Mouse (Mus musculus) midbrain, embryonic 15.5 days (tissue): ENCODE data around the gene Syt8. TPM values are rescaled to one million over a fixed set of nuclear protein-coding genes. Genes with fewer than 3 reads are reported as not detected.

Source experiments
- ATAC-seq: fragments of 200-750 bp; cut with Nextera tagmentation; replicated peaks from 2 replicates; pipeline ENCODE4 v1.8.0; 2017; ENCODE audit warnings: moderate TSS enrichment
- H3K27ac ChIP-seq: fragments of 300-500 bp; sonication (generic); 2 replicates; pipeline ENCODE4 v1.5.1; 2015; ENCODE audit warnings: mild to moderate bottlenecking, inconsistent platforms
- H3K27me3 ChIP-seq: fragments of 300-500 bp; sonication (generic); replicated peaks from 2 replicates; pipeline ENCODE4 v1.6.1; 2015; ENCODE audit warnings: inconsistent platforms
- H3K36me3 ChIP-seq: fragments of 300-500 bp; sonication (generic); replicated peaks from 2 replicates; pipeline ENCODE4 v1.6.1; 2015; ENCODE audit warnings: inconsistent platforms
- H3K4me1 ChIP-seq: fragments of 300-500 bp; sonication (generic); 2 replicates; pipeline ENCODE4 v1.6.1; 2015; ENCODE audit warnings: inconsistent platforms
- H3K4me2 ChIP-seq: fragments of 300-500 bp; sonication (generic); 2 replicates; pipeline ENCODE4 v1.6.1; 2015; ENCODE audit warnings: inconsistent platforms, mild to moderate bottlenecking, moderate library complexity
- H3K4me3 ChIP-seq: fragments of 300-500 bp; sonication (generic); 2 replicates; pipeline ENCODE4 v1.5.1; 2015; ENCODE audit warnings: mild to moderate bottlenecking, inconsistent platforms
- H3K9ac ChIP-seq: fragments of 300-500 bp; sonication (generic); 2 replicates; pipeline ENCODE4 v1.6.1; 2015; ENCODE audit warnings: mild to moderate bottlenecking, inconsistent platforms
- H3K9me3 ChIP-seq: fragments of 300-500 bp; sonication (generic); 2 replicates; pipeline ENCODE4 v1.6.1; 2016; ENCODE audit warnings: inconsistent platforms
- WGBS: fragments of 180-500 bp; shearing (Covaris S2); methylation state at CpG from one replicate; pipeline ENCODE4 v1.1.7; 2015; ENCODE audit warnings: mixed read lengths; 5-methylcytosine and 5-hydroxymethylcytosine counted together
- polyA plus RNA-seq: library from polyadenylated mRNA; unstranded; fragments of >200 nt; fragmentation: Nextera tagmentation; extraction: Ambion mirVana; gene quantifications from 2 replicates; pipeline ENCODE4 v1.2.1, GENCODE M21; 2015

Gene Syt8
- polyA plus RNA-seq, 1 experiment from 2014 or later: not detected

DNA sequence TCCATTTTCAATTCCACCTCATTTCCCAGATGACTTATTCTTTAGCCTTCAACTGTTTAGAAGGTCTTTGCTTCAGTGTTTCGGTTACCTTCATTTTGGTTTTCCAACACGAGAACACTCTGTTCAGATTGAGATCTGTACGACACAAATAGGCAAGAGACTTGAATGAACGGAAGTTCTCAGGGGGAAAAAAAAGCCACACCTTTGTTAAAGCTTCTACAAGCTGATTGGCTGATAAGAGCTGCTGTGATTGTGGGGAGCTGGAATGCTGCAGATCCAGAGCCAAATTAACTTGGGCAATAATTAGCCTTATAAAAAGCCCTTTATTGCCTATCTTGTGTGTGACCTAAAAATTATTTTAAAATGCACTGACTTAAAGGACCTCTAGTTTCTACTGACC lies 19.3 kb upstream of the Syt8 start:
- no peak overlapping the region for H3K4me2 ChIP-seq
- H3K4me3 ChIP-seq: no peak overlapping the region
- H3K9me3 ChIP-seq: no peaks in the 10 kb centered on the region
- H3K4me1 ChIP-seq: no peaks in the 10 kb centered on the region
- H3K36me3 ChIP-seq: no peaks in the 10 kb centered on the region
- H3K27ac ChIP-seq: no peak overlapping the region
- ATAC-seq: no peak
- no peak overlapping the region for H3K9ac ChIP-seq
- 67% methylated on average over 4 of the region's 4 CpGs for WGBS
- no peaks in the 10 kb centered on the region for H3K27me3 ChIP-seq

- WGBS: 70% methylated on average over 3 of the region's 3 CpGs
- no peak overlapping the region for H3K4me3 ChIP-seq
- no peaks in the 10 kb centered on the region for H3K4me1 ChIP-seq
- no peak for ATAC-seq
- no peaks in the 10 kb centered on the region for H3K36me3 ChIP-seq
- H3K4me2 ChIP-seq: no peak overlapping the region
- H3K27me3 ChIP-seq: no peaks in the 10 kb centered on the region
- no peak overlapping the region for H3K9ac ChIP-seq
- no peak overlapping the region for H3K27ac ChIP-seq
- H3K9me3 ChIP-seq: no peaks in the 10 kb centered on the region
These were observed 18.4 kb upstream of the Syt8 start for GRCm38 (mm10) chr7:142416225-142416624.

DNA sequence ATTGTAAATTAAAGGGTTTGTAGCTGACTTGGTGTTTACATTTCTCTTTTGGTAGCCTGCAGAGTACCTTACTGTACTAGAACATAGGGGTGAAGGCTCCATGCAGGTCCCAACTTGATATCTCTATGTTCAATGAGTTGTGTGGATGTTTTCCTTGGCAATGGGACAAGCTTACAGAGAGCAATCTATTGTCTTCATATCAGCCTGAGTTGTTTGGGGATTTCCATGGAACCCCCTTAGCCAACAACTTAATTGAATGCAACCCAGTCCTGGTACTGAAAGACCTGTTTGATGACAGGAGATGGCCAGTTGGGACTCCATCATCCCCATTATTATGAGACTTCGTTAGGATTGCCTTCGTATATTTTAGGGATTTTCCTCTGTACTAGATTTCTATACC lies 16.6 kb upstream of the Syt8 start:
- Histone ChIP-seq H3K4me2 (no peak overlapping the region), H3K4me1 (no peaks in the 10 kb centered on the region)
- ATAC-seq: no peak

DNA sequence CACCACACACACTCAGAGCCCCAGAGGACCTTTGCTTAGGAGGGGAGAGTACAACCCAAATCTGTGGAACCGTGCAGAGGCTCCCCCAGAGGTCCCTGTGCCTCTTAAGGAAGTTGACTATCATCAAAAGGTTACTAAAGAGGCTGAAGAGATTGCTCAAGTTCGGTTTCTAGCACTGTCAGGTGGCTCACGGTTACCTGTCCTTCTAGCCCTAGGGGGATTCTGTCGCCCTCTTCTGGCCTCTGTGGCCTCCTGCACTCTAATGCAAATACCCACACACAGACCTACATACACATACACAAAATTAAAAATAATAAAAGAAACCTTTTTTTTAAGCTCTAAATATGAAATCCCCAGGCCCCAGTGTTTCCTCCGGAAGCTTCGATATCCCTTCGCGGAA lies 16.0 kb upstream of the Syt8 start:
- WGBS: 87% methylated on average over 8 of the region's 8 CpGs
- no peak for ATAC-seq

More for the DNA sequence above, 16.6 kb upstream of the Syt8 start:
- H3K9ac ChIP-seq: no peak overlapping the region
- H3K9me3 ChIP-seq: no peaks in the 10 kb centered on the region
- no peak overlapping the region for H3K4me3 ChIP-seq
- WGBS: 96% methylated on average over 2 of the region's 2 CpGs
- H3K27ac ChIP-seq: no peak overlapping the region
- H3K27me3 ChIP-seq: no peaks in the 10 kb centered on the region
- no peaks in the 10 kb centered on the region for H3K36me3 ChIP-seq

GRCm38 (mm10) chr7:142419887-142420286 lies 14.8 kb upstream of the Syt8 start:
- ATAC-seq: no peak
- Histone ChIP-seq H3K4me3 (no peak overlapping the region), H3K9me3 (no peaks in the 10 kb centered on the region), H3K9ac (no peak overlapping the region), H3K27ac (no peak overlapping the region), H3K36me3 (no peaks in the 10 kb centered on the region), H3K27me3 (no peaks in the 10 kb centered on the region), H3K4me2 (no peak overlapping the region), H3K4me1 (no peaks in the 10 kb centered on the region)
- 83% methylated on average over 5 of the region's 5 CpGs for WGBS

More for the DNA sequence above, 16.0 kb upstream of the Syt8 start:
- H3K4me3 ChIP-seq: no peak overlapping the region
- no peaks in the 10 kb centered on the region for H3K36me3 ChIP-seq
- no peaks in the 10 kb centered on the region for H3K27me3 ChIP-seq
- H3K9ac ChIP-seq: no peak overlapping the region
- no peak overlapping the region for H3K27ac ChIP-seq
- H3K9me3 ChIP-seq: no peaks in the 10 kb centered on the region
- no peak overlapping the region for H3K4me2 ChIP-seq
- no peaks in the 10 kb centered on the region for H3K4me1 ChIP-seq

DNA sequence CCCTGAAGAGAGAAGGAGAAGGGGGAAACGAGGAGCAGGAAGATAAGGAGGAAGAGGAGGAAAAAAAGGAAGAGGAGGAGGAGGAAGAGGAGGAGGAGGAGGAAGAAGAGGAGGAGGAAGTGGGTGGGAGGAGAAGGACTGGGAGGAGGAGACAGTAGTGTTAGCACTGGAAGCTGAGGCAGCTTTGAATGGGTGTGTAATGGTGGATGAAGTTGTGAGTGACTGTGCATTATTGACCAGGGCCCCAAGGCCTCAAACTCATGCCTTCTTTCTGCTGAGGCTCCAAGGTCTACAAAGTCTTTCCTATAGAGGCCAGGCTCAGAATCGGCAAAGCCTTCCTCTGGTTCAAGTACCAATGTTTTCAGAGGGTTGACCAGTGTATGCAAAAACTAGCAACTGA lies 12.8 kb upstream of the Syt8 start:
- H3K4me3 ChIP-seq: no peak overlapping the region
- WGBS: 84% methylated on average over 2 of the region's 2 CpGs
- ATAC-seq: no peak

GRCm38 (mm10) chr7:142425641-142426213 lies 8.9 kb upstream of the Syt8 start:
- 54% methylated on average over 11 of the region's 11 CpGs for WGBS
- Histone ChIP-seq H3K27ac (no peak overlapping the region), H3K27me3 (no peaks in the 10 kb centered on the region), H3K4me2 (no peak overlapping the region), H3K36me3 (no peaks in the 10 kb centered on the region), H3K4me3 (no peak overlapping the region), H3K9ac (no peak overlapping the region), H3K4me1 (peaks cover 7% of the 10 kb centered on the region), H3K9me3 (no peaks in the 10 kb centered on the region)
- ATAC-seq: no peak

More for the DNA sequence above, 12.8 kb upstream of the Syt8 start:
- H3K36me3 ChIP-seq: no peaks in the 10 kb centered on the region
- H3K9ac ChIP-seq: no peak overlapping the region
- no peak overlapping the region for H3K27ac ChIP-seq
- H3K27me3 ChIP-seq: no peaks in the 10 kb centered on the region
- H3K4me1 ChIP-seq: no peaks in the 10 kb centered on the region
- H3K4me2 ChIP-seq: no peak overlapping the region
- no peaks in the 10 kb centered on the region for H3K9me3 ChIP-seq

DNA sequence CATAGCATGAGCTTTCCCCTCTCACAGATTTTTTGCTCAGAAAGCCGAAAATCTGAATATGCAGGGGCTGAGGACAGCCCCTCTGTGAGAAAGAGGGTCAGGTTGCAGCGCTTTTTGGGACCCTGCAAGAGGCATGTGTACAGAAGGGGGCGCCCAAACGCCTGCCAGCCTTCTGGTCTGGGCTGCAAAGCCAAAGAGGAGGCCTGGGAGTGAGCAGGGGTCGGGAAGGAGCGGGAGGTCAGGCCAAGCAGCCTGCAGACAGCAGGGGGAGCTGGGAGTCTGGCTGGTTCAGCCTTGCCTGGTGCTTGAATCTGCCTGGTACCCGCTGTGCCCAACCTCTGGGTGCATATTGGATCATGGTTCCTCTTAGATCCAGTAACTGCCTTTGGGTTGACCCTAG lies 6.4 kb upstream of the Syt8 start:
- Histone ChIP-seq H3K9ac (no peak overlapping the region), H3K4me2 (no peak overlapping the region), H3K27ac (no peak overlapping the region), H3K36me3 (no peaks in the 10 kb centered on the region), H3K4me3 (no peak overlapping the region), H3K4me1 (peaks cover 7% of the 10 kb centered on the region), H3K9me3 (no peaks in the 10 kb centered on the region), H3K27me3 (no peaks in the 10 kb centered on the region)
- ATAC-seq: no peak
- 6% methylated on average over 7 of the region's 7 CpGs for WGBS

DNA sequence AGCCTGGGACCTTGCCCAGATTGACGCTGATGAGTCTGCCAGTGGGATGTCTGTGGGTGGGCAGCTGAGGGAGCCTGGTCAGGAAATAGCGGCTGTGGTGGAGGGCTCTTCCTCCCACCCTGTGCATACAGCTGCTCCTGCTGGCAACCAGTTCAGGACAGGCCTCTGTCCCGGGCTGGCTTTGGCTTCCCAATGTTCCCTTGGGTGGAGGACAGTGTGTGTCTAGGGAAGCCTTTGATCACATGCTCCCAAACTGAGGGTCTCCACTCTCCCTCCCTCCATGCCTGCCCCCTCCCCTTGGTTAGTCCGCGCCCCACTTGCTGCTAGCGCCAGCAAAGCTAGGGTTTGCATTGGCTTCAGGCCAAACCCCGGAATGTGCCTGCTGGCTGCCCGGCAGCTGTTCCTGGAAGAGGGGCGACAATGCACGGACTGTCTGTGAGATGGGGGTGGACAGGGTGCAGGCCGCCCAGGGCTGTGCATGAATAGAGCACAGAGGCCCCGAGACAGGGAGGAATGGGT lies 4.4 kb upstream of the Syt8 start:
- Histone ChIP-seq H3K27ac (0 out of 2 replicates have a peak overlapping the region, but pooled peaks have one; percentile 17), H3K4me1 (peaks cover 7% of the 10 kb centered on the region), H3K36me3 (no peaks in the 10 kb centered on the region), H3K4me3 (no peak overlapping the region), H3K4me2 (no peak overlapping the region; the same call in 1 of the 2 replicates), H3K27me3 (no peaks in the 10 kb centered on the region), H3K9me3 (no peaks in the 10 kb centered on the region), H3K9ac (no peak overlapping the region)
- 42% methylated on average over 12 of the region's 12 CpGs for WGBS
- ATAC-seq: peak; percentile 75

- H3K4me1 ChIP-seq: peaks cover 7% of the 10 kb centered on the region
- no peaks in the 10 kb centered on the region for H3K36me3 ChIP-seq
- H3K27ac ChIP-seq: no peak overlapping the region
- no peak overlapping the region for H3K4me3 ChIP-seq
- H3K27me3 ChIP-seq: no peaks in the 10 kb centered on the region
- H3K9me3 ChIP-seq: no peaks in the 10 kb centered on the region
- H3K9ac ChIP-seq: no peak overlapping the region
- ATAC-seq: no peak
- 89% methylated on average over 14 of the region's 14 CpGs for WGBS
- no peak overlapping the region for H3K4me2 ChIP-seq
These were observed 3.5 kb upstream of the Syt8 start for GRCm38 (mm10) chr7:142431106-142431505.

GRCm38 (mm10) chr7:142433623-142434022 lies 1.0 kb upstream of the Syt8 start:
- Histone ChIP-seq H3K27ac (no peak overlapping the region), H3K9ac (no peak overlapping the region), H3K4me3 (no peak overlapping the region), H3K9me3 (no peaks in the 10 kb centered on the region), H3K36me3 (no peaks in the 10 kb centered on the region), H3K27me3 (no peaks in the 10 kb centered on the region), H3K4me2 (no peak overlapping the region), H3K4me1 (peaks cover 7% of the 10 kb centered on the region)
- no peak for ATAC-seq
- 52% methylated on average over 19 of the region's 19 CpGs for WGBS

GRCm38 (mm10) chr7:142435524-142435923 lies 874 bp downstream of the Syt8 start:
- no peak for ATAC-seq
- no peak overlapping the region for H3K9ac ChIP-seq
- H3K27ac ChIP-seq: no peak overlapping the region
- H3K9me3 ChIP-seq: no peaks in the 10 kb centered on the region
- H3K36me3 ChIP-seq: no peaks in the 10 kb centered on the region
- H3K4me3 ChIP-seq: no peak overlapping the region
- no peak overlapping the region for H3K4me2 ChIP-seq
- H3K27me3 ChIP-seq: no peaks in the 10 kb centered on the region
- WGBS: 32% methylated on average over 4 of the region's 4 CpGs
- H3K4me1 ChIP-seq: peaks cover under 1% of the 10 kb centered on the region

DNA sequence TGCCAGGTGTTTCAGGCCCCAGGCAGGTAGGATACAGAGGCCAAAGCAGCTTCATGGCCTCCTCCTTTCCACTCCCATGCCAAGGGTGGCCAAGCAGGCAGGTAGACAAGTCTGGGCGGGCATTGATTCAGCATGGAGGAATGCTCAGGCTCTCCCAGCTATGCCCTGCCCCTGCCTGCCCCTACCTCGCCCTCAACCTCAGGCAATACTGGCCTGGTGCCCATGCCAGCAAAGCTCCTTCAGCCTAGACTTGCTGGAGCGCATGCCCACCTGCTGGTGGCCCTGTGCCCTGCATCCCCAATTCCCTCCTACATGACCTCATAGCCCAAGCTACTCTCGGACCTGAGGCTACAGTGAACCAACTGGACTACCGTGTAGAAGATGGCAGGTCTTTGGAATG lies 2.7 kb downstream of the Syt8 start:
- Histone ChIP-seq H3K4me3 (no peak overlapping the region), H3K9ac (no peak overlapping the region), H3K9me3 (no peaks in the 10 kb centered on the region), H3K36me3 (no peaks in the 10 kb centered on the region), H3K4me1 (no peaks in the 10 kb centered on the region), H3K27ac (no peak overlapping the region), H3K27me3 (no peaks in the 10 kb centered on the region), H3K4me2 (no peak overlapping the region)
- WGBS: 82% methylated on average over 5 of the region's 5 CpGs
- no peak for ATAC-seq
